Mouse (Mus musculus) embryonic stem cell, embryonic (primary cell): Measurements from ENCODE around the gene Kptn.

Source experiments
- CTCF ChIA-PET, 4 experiments: fragments of 300-600 bp in 2 of 4; fragments of 350-600 bp in 2 of 4; sonication (Branson Sonifier 250); formaldehyde crosslinking; loops; one replicate each; lab custom pipeline; 2022; ENCODE audit warnings: inconsistent platforms in 2 of 4; lab: Charles Lee
- POLR2A ChIA-PET, 4 experiments: fragments of 300-600 bp in 2 of 4; fragments of 350-600 bp in 2 of 4; sonication (Branson Sonifier 250); formaldehyde crosslinking; loops; one replicate each; lab custom pipeline; 2022; ENCODE audit warnings: antibody characterized with exemption in 4 of 4, inconsistent platforms in 1 of 4; lab: Charles Lee

Kptn gene

GRCm38 (mm10) chr7:16104611-16105388, 14.9 kb upstream of the Kptn start:
- ChIA-PET CTCF (interaction anchor here in 1 of 4 experiments (2.3 kb wide), 1 partner anchor 15 kb away, joined by 6 read pairs; the partner anchor contains the start of gene Kptn), POLR2A (interaction anchor here in 3 of 4 experiments (0.7 to 1.9 kb wide), 9 partner anchors 7 to 181 kb away, joined by 3 to 5 read pairs (median 4); partner anchors contain the start of genes Kptn (in 1 of the 3), Nop53 (in 1 of the 3) and Slc8a2 (in 1 of the 3))

GRCm38 (mm10) chr7:16108886-16109542, 10.7 kb upstream of the Kptn start:
- CTCF ChIA-PET, result interaction anchor here in 1 of 4 experiments (1.4 kb wide), 1 partner anchor 21 kb away, joined by 3 read pairs; the partner anchor contains the start of gene Slc8a2
- POLR2A ChIA-PET, result interaction anchor here in 2 of 4 experiments (1.0 to 7.3 kb wide), 9 partner anchors 9 to 41 kb away, joined by 3 to 40 read pairs (median 5); partner anchors contain the start of genes Kptn (in 2 of the 2), Napa (in 2 of the 2) and Slc8a2 (in 2 of the 2)

DNA sequence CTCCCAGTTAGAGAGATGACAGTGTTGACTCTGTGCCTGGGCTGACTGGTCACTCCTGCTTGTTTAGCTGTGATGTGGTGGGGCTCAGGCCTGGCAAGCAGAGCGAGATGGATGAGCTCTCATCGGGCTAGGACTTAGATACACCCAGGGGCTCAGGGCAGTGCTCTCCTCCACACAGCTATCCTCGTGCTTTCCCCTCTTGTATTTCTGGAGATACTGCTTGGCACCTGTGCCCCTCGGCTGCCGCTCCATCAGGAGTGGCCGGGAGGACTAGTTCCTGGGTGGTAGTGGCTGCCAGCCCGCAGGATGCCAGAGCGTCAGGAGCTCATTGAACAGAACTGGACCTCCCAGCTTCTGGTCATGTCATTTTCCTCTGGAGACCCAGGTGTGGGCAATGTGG, 9.5 kb upstream of the Kptn start:
- CTCF ChIA-PET, result interaction anchor here in 3 of 4 experiments (0.5 to 0.6 kb wide), 3 partner anchors 8 to 251 kb away, joined by 3 read pairs; no protein-coding TSS in a partner anchor
- POLR2A ChIA-PET, result interaction anchor here in 3 of 4 experiments (0.6 to 7.3 kb wide), 13 partner anchors 8 to 20 kb away, joined by 3 to 40 read pairs (median 8); partner anchors contain the start of genes Kptn (in 3 of the 3), Napa (in 3 of the 3) and Slc8a2 (in 2 of the 3)

GRCm38 (mm10) chr7:16111284-16112090, 8.2 kb upstream of the Kptn start:
- CTCF ChIA-PET, result interaction anchor here in 2 of 4 experiments (0.6 to 0.7 kb wide), 4 partner anchors 13 to 184 kb away, joined by 3 read pairs; partner anchors contain the start of gene Napa (in 2 of the 2)
- POLR2A ChIA-PET, result interaction anchor here in 3 of 4 experiments (0.7 to 7.3 kb wide), 13 partner anchors 8 to 19 kb away, joined by 3 to 40 read pairs (median 7); partner anchors contain the start of genes Kptn (in 3 of the 3), Napa (in 3 of the 3) and Slc8a2 (in 2 of the 3)

GRCm38 (mm10) chr7:16116418-16116817, 3.3 kb upstream of the Kptn start:
- ChIA-PET CTCF (no interaction called here), POLR2A (interaction anchor here in 2 of 4 experiments (0.6 to 5.8 kb wide), 10 partner anchors 10 to 162 kb away, joined by 3 to 61 read pairs (median 4); partner anchors contain the start of genes Slc8a2 (in 2 of the 2) and Napa (in 1 of the 2))

GRCm38 (mm10) chr7:16117100-16117499, 2.6 kb upstream of the Kptn start:
- POLR2A ChIA-PET, result interaction anchor here in 3 of 4 experiments (0.7 to 5.8 kb wide), 13 partner anchors 9 to 113 kb away, joined by 3 to 61 read pairs (median 4); partner anchors contain the start of genes Napa (in 2 of the 3) and Slc8a2 (in 2 of the 3)
- CTCF ChIA-PET, result interaction anchor here in 1 of 4 experiments (0.7 kb wide), 1 partner anchor 146 kb away, joined by 13 read pairs; no protein-coding TSS in a partner anchor

GRCm38 (mm10) chr7:16120262-16120600, 536 bp downstream of the Kptn start:
- CTCF ChIA-PET, result interaction anchor here in 3 of 4 experiments (0.5 to 2.7 kb wide), 18 partner anchors 9 to 939 kb away, joined by 3 to 34 read pairs (median 4); partner anchors contain the start of genes Slc8a2 (in 3 of the 3), Napa (in 2 of the 3) and Inafm1 (in 1 of the 3)
- POLR2A ChIA-PET, result interaction anchor here in 3 of 4 experiments (0.6 to 5.8 kb wide), 33 partner anchors 9 to 185 kb away, joined by 3 to 61 read pairs (median 4); partner anchors contain the start of genes Napa (in 3 of the 3), Slc8a2 (in 3 of the 3), Inafm1 (in 2 of the 3) and Bicra (in 1 of the 3)

DNA sequence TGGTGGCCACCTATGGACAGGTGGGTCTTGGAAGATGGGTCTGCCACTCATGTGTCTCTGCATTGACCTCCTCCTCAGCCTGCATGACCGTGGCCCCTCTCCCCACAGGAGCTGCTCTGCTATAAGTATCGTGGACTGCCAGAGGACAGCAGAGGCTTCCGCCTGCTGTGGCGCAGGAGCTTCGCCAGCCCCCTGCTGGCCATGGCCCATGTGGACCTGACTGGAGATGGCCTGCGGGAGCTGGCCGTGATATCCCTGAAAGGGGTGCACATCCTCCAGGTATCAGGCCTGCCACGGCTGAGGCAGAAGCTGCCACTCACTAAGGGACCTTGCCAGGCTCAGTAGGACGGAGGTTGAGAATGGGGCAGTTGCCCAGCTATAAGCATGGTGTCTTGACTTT, 6.1 kb downstream of the Kptn start:
- POLR2A ChIA-PET, result interaction anchor here in 3 of 4 experiments (0.6 to 1.4 kb wide), 4 partner anchors 9 to 185 kb away, joined by 3 to 7 read pairs (median 5); partner anchors contain the start of gene Napa (in 1 of the 3)

GRCm38 (mm10) chr7:16128344-16128743, 8.6 kb downstream of the Kptn start:
- ChIA-PET CTCF (interaction anchor here in 3 of 4 experiments (0.5 to 2.6 kb wide), 3 partner anchors 8 to 135 kb away, joined by 4 to 34 read pairs (median 8); partner anchors contain the start of genes Kptn (in 1 of the 3) and Napa (in 1 of the 3)), POLR2A (interaction anchor here in 2 of 4 experiments (0.6 to 1.6 kb wide), 3 partner anchors 14 to 620 kb away, joined by 4 to 6 read pairs (median 5); no protein-coding TSS in a partner anchor)

More for the DNA sequence above, 6.1 kb downstream of the Kptn start:
- CTCF ChIA-PET, result no interaction called here

DNA sequence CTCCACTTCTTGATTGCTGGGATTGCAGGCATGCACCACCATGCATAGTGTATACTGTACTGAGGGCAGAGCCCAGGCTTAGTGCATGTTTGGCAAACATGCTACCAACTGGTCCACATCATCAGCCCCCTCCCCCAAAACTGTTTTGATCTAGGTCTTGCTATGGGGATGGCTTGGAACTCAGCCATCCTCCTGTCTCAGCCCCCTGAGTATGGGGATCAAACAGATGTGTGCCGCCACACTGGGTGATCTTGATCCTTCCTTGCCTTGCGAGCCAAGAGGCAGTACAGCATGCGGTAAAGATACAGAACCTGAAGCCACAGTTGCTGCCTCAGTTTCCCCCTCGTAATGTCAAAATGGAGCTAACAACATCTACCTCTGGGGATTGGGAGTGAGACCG, 9.2 kb downstream of the Kptn start:
- POLR2A ChIA-PET, result interaction anchor here in 3 of 4 experiments (0.6 to 4.2 kb wide), 36 partner anchors 8 to 619 kb away, joined by 3 to 61 read pairs (median 4); partner anchors contain the start of genes Kptn (in 3 of the 3), Napa (in 3 of the 3), Bicra (in 2 of the 3) and Ccdc9 (in 2 of the 3)
- CTCF ChIA-PET, result interaction anchor here in 3 of 4 experiments (1.0 to 2.6 kb wide), 17 partner anchors 8 to 217 kb away, joined by 3 to 34 read pairs (median 6); partner anchors contain the start of genes Kptn (in 2 of the 3), Napa (in 2 of the 3), Ccdc9 (in 1 of the 3) and Ehd2 (in 1 of the 3)

GRCm38 (mm10) chr7:16129421-16129845, 9.7 kb downstream of the Kptn start, which contains the start of gene Slc8a2:
TSS of gene Slc8a2 (plus strand) at chr7:16129826.
- ChIA-PET POLR2A (interaction anchor here (0.6 to 4.2 kb wide), 66 partner anchors 8 to 275 kb away, joined by 3 to 61 read pairs (median 3); partner anchors contain the start of genes Napa (in 4 of the 4), Kptn (in 3 of the 4), Bicra (in 2 of the 4) and Ccdc9 (in 2 of the 4)), CTCF (interaction anchor here in 3 of 4 experiments (0.6 to 2.6 kb wide), 31 partner anchors 9 to 217 kb away, joined by 3 to 34 read pairs (median 4); partner anchors contain the start of genes Kptn (in 3 of the 3), Napa (in 2 of the 3), Bicra (in 1 of the 3) and Ccdc9 (in 1 of the 3))

- CTCF ChIA-PET, result interaction anchor here in 3 of 4 experiments (0.6 to 2.6 kb wide), 34 partner anchors 10 to 218 kb away, joined by 3 to 34 read pairs (median 4); partner anchors contain the start of genes Kptn (in 3 of the 3), Napa (in 2 of the 3), Bicra (in 1 of the 3) and Ccdc9 (in 1 of the 3)
- POLR2A ChIA-PET, result interaction anchor here (0.6 to 4.2 kb wide), 70 partner anchors 8 to 760 kb away, joined by 3 to 61 read pairs (median 3); partner anchors contain the start of genes Napa (in 4 of the 4), Kptn (in 3 of the 4), Bicra (in 2 of the 4) and Ccdc9 (in 2 of the 4)
Measured at GRCm38 (mm10) chr7:16129846-16130691, 10.4 kb downstream of the Kptn start.

GRCm38 (mm10) chr7:16130956-16131634, 11.4 kb downstream of the Kptn start:
- CTCF ChIA-PET, result interaction anchor here in 1 of 4 experiments (1.0 kb wide), 1 partner anchor 156 kb away, joined by 3 read pairs; no protein-coding TSS in a partner anchor
- POLR2A ChIA-PET, result interaction anchor here in 2 of 4 experiments (0.7 to 4.2 kb wide), 5 partner anchors 12 to 181 kb away, joined by 3 to 61 read pairs (median 18); partner anchors contain the start of genes Kptn (in 1 of the 2) and Napa (in 1 of the 2)

- ChIA-PET CTCF (interaction anchor here in 2 of 4 experiments (0.9 to 1.5 kb wide), 2 partner anchors 81 to 158 kb away, joined by 3 read pairs; no protein-coding TSS in a partner anchor), POLR2A (interaction anchor here in 3 of 4 experiments (0.6 to 4.2 kb wide), 6 partner anchors 13 to 437 kb away, joined by 3 to 61 read pairs (median 4); partner anchors contain the start of gene Kptn (in 2 of the 3))
Measured at GRCm38 (mm10) chr7:16132161-16132581, 12.5 kb downstream of the Kptn start.
